Mouse (Mus musculus): ENCODE data around the gene Zfp334. TPM values are rescaled to one million over a fixed set of nuclear protein-coding genes. Genes with fewer than 3 reads are reported as not detected.

Gene Zfp334
- polyA plus RNA-seq, 1 experiment from 2014 or later, result 10.4 TPM

- Histone ChIP-seq H3K36me3 (peaks cover 12% of the 10 kb centered on the region), H3K27me3 (peaks cover 41% of the 10 kb centered on the region), H3K9ac (no peak overlapping the region), H3K9me3 (no peaks in the 10 kb centered on the region), H3K4me1 (peaks cover 16% of the 10 kb centered on the region), H3K27ac (no peak overlapping the region), H3K4me3 (no peak overlapping the region), H3K4me2 (replicated peaks) (no peak overlapping the region)
- WGBS, result 75% methylated on average over 3 of the region's 3 CpGs
- no peak for ATAC-seq (ENCODE audit: low FRiP score, low read depth)
Observed at GRCm38 (mm10) chr2:165370348-165370747, 17.7 kb downstream of the Zfp334 start.

DNA sequence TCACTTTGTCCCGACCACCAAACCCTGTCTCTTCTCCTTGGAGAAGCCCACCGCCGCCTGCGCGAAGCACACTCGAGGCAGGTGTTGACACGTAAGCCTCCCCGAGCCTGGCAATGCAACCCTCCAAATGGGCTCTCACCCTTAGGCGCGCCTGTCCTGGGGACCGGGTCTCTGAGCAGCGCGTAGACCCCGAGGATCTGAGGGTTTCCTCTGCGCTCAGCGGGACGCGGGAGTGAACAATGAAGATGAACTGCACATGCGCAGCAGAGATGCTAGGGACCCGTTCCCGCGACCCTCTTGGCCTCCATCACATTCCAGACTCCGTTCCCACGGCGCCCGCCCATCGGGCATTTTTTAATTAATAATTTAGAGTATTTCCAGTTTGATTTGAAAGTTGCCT lies 19.6 kb downstream of the Zfp334 start, which contains the start of gene Zfp663:
Gene Zfp663 (minus strand): TSS at position 234 of the 400 bp plus-strand sequence.
- no peak within 1 kb of the TSS; the same call in 1 of the 2 replicates for H3K9ac ChIP-seq
- H3K27me3 ChIP-seq, result peaks cover 57% of the 10 kb centered on the region
- WGBS, result 1% methylated on average over 27 of the region's 27 CpGs
- H3K27ac ChIP-seq, result no peak within 1 kb of the TSS
- no peaks in the 10 kb centered on the region for H3K9me3 ChIP-seq
- peak within 1 kb of the TSS; percentile 33 for H3K4me3 ChIP-seq
- H3K36me3 ChIP-seq, result no peaks in the 10 kb centered on the region
- H3K4me2 ChIP-seq (replicated peaks), result peak within 1 kb of the TSS; percentile 65
- no peak for ATAC-seq (ENCODE audit: low FRiP score, low read depth)
- peaks cover 16% of the 10 kb centered on the region for H3K4me1 ChIP-seq

DNA sequence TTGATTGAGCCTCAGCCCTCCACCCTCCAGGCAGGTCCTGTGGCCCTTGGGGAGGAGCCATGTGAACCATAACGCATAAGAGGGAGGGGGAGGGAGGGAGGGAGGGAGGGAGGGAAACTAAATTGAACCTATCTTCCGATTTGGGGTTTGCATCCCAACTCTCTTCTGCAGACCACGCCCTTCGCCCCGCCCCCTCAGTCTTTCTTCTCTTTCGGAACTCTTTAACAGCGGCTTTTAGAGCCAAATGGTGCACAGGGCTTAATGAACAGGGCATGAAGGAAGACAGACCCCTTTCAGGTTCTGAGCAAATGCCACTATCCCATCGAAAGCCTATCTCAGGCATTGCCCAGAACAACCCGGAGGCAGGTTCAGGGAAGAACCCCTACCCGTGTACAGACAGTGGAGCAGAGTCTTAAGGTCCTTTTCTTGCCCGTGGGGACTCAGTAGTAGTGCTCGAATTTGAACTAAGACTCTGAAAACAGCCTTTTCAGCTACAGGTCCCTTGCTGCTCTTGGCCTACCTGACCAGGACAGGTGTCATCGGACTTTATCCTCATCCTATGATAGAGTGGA lies 20.1 kb downstream of the Zfp334 start:
- ATAC-seq (ENCODE audit: low FRiP score, low read depth), result no peak
- peak overlapping the region; percentile 65 for H3K4me2 ChIP-seq (replicated peaks)
- H3K27ac ChIP-seq, result no peak overlapping the region
- no peaks in the 10 kb centered on the region for H3K9me3 ChIP-seq
- H3K9ac ChIP-seq, result no peak overlapping the region; the same call in 1 of the 2 replicates
- peaks cover 63% of the 10 kb centered on the region for H3K27me3 ChIP-seq
- WGBS, result 2% methylated on average over 13 of the region's 13 CpGs
- H3K4me1 ChIP-seq, result peaks cover 16% of the 10 kb centered on the region
- H3K4me3 ChIP-seq, result peak overlapping the region; percentile 33
- H3K36me3 ChIP-seq, result no peaks in the 10 kb centered on the region

- peak overlapping the region; percentile 37; the same call in 1 of the 2 replicates for H3K4me2 ChIP-seq (replicated peaks)
- WGBS, result 8% methylated on average over 5 of the region's 8 CpGs
- ATAC-seq (ENCODE audit: low FRiP score, low read depth), result no peak
- H3K4me3 ChIP-seq, result peak overlapping the region; percentile 17
- H3K4me1 ChIP-seq, result peaks cover 16% of the 10 kb centered on the region
- H3K9ac ChIP-seq, result no peak overlapping the region
- peaks cover 71% of the 10 kb centered on the region for H3K27me3 ChIP-seq
- no peaks in the 10 kb centered on the region for H3K9me3 ChIP-seq
- H3K27ac ChIP-seq, result no peak overlapping the region
- no peaks in the 10 kb centered on the region for H3K36me3 ChIP-seq
Observed at GRCm38 (mm10) chr2:165367047-165367520, 21.0 kb downstream of the Zfp334 start.

DNA sequence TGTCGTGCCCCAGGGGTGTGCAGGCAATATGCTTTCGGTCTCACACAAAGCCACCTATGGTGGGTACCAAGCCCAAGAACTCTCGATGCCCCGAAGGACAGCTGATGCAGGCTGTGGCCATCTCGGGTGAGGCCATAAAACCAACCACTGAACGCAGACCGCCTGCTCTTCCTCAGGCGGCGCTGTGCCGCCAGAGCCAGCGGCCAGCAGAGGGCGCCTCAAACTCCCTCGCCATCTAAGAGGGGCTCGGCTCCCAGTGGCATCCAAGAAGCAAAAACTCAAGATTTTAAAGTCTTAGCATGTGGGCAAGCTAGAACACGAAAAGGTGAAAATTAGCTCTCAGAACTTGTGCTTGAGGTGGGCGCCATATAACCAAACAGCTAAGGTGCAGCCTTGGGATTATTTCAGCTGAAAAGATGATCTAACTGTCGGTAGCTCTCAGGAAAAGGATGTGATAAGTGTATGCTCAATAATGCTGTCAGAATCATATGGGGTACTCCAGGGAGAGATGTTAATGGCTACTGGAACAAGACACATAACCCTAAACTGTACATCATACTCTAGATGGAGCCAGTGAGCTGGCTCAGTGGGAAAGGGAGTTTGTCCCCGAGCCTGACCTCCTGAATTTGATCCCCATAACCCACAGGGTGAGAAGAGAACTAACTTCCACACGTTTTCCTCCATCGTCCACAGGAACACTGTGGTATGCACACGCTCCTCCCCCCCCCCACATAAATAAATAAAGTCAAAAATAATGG lies 23.5 kb downstream of the Zfp334 start:
- Histone ChIP-seq H3K4me2 (replicated peaks) (peak overlapping the region; percentile 53), H3K4me3 (peak overlapping the region; percentile 17), H3K9ac (no peak overlapping the region), H3K27ac (no peak overlapping the region), H3K36me3 (no peaks in the 10 kb centered on the region), H3K4me1 (peaks cover 16% of the 10 kb centered on the region), H3K27me3 (peaks cover 76% of the 10 kb centered on the region), H3K9me3 (no peaks in the 10 kb centered on the region)
- 14% methylated on average over 21 of the region's 21 CpGs for WGBS
- ATAC-seq (ENCODE audit: low FRiP score, low read depth), result no peak

DNA sequence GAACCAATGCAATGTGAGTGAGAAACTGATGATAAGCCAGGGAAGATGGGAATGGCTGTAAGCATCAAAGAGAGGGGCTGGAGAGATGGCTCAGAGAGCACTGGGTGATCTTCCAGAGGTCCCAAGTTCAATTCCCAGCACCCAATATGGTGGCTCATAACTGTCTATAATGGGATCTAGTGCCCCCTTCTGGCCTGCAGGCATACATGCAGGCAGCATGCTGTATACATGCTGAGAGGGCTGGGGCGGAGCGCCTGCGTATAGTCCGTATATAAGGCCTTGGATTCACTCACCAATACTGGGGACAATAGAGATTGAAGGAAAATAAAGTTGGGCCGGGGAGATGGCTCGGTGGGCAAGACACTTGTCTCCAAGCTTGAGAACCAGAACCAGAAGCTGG lies 24.8 kb downstream of the Zfp334 start:
- Histone ChIP-seq H3K4me1 (peaks cover 12% of the 10 kb centered on the region), H3K4me3 (no peak overlapping the region), H3K27me3 (peaks cover 66% of the 10 kb centered on the region), H3K36me3 (no peaks in the 10 kb centered on the region), H3K27ac (no peak overlapping the region), H3K9ac (no peak overlapping the region), H3K4me2 (replicated peaks) (no peak overlapping the region), H3K9me3 (no peaks in the 10 kb centered on the region)
- no peak for ATAC-seq (ENCODE audit: low FRiP score, low read depth)
- WGBS, result 78% methylated on average over 6 of the region's 6 CpGs

DNA sequence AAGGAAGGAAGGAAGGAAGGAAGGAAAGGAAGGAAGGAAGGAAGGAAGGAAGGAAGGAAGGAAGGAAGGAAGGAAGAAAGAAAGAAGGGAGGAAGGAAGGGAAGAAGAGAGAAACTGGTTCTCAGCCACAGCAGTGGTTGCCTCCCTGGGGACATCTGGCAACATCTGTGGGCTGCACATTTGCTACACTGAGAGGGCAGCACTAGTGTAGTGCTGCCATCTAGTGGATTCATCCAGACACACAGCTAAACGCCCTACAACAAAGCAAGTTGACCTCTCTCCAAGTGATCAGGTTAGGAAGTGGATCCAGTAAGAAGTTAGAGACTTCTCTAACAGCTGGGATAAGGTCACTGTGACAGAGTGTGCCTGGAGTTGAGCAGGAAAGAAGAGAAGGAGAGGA lies 27.2 kb downstream of the Zfp334 start:
- Histone ChIP-seq H3K27me3 (peaks cover 44% of the 10 kb centered on the region), H3K4me2 (replicated peaks) (no peak overlapping the region), H3K4me1 (no peaks in the 10 kb centered on the region), H3K27ac (no peak overlapping the region), H3K9ac (no peak overlapping the region), H3K4me3 (no peak overlapping the region), H3K36me3 (no peaks in the 10 kb centered on the region), H3K9me3 (no peaks in the 10 kb centered on the region)
- peak; percentile 64; the same call in 1 of the 2 replicates for ATAC-seq (ENCODE audit: low FRiP score, low read depth)
- WGBS, result 0% methylated on average over 1 of the region's 1 CpGs

- Histone ChIP-seq H3K9ac (no peak overlapping the region), H3K27ac (no peak overlapping the region), H3K4me1 (0 out of 2 replicates have a peak, but pooled peaks cover 3% of the 10 kb centered on the region), H3K4me3 (no peak overlapping the region), H3K27me3 (0 out of 2 replicates have a peak, but pooled peaks cover 4% of the 10 kb centered on the region), H3K9me3 (peaks cover 23% of the 10 kb centered on the region), H3K36me3 (no peaks in the 10 kb centered on the region), H3K4me2 (replicated peaks) (no peak overlapping the region)
- ATAC-seq (ENCODE audit: low FRiP score, low read depth), result no peak
- 91% methylated on average over 20 of the region's 20 CpGs for WGBS
Observed at GRCm38 (mm10) chr2:165351828-165352513, 36.1 kb downstream of the Zfp334 start.

GRCm38 (mm10) chr2:165349466-165349865 lies 38.6 kb downstream of the Zfp334 start:
- WGBS, result 26% methylated on average over 8 of the region's 8 CpGs
- no peak for ATAC-seq (ENCODE audit: low FRiP score, low read depth)

GRCm38 (mm10) chr2:165346180-165346579 lies 41.9 kb downstream of the Zfp334 start:
- ATAC-seq (ENCODE audit: low FRiP score, low read depth), result no peak
- Histone ChIP-seq H3K27ac (no peak overlapping the region), H3K4me3 (no peak overlapping the region), H3K4me2 (replicated peaks) (no peak overlapping the region), H3K27me3 (0 out of 2 replicates have a peak, but pooled peaks cover 4% of the 10 kb centered on the region), H3K4me1 (0 out of 2 replicates have a peak, but pooled peaks cover 3% of the 10 kb centered on the region), H3K9ac (no peak overlapping the region), H3K36me3 (no peaks in the 10 kb centered on the region), H3K9me3 (no peaks in the 10 kb centered on the region)
- 91% methylated on average over 5 of the region's 5 CpGs for WGBS

More at GRCm38 (mm10) chr2:165349466-165349865, 38.6 kb downstream of the Zfp334 start:
- no peak overlapping the region for H3K27ac ChIP-seq
- H3K4me1 ChIP-seq, result 0 out of 2 replicates have a peak, but pooled peaks cover 3% of the 10 kb centered on the region
- H3K9ac ChIP-seq, result no peak overlapping the region
- H3K27me3 ChIP-seq, result 0 out of 2 replicates have a peak, but pooled peaks cover 4% of the 10 kb centered on the region
- no peaks in the 10 kb centered on the region for H3K36me3 ChIP-seq
- H3K4me2 ChIP-seq (replicated peaks), result no peak overlapping the region
- peaks cover 23% of the 10 kb centered on the region for H3K9me3 ChIP-seq
- H3K4me3 ChIP-seq, result no peak overlapping the region

GRCm38 (mm10) chr2:165337191-165337590 lies 50.9 kb downstream of the Zfp334 start:
- 19% methylated on average over 3 of the region's 3 CpGs for WGBS
- Histone ChIP-seq H3K4me2 (replicated peaks) (no peak overlapping the region), H3K27ac (no peak overlapping the region), H3K9me3 (no peaks in the 10 kb centered on the region), H3K27me3 (peaks cover 5% of the 10 kb centered on the region; the same call in 1 of the 2 replicates), H3K36me3 (no peaks in the 10 kb centered on the region), H3K9ac (no peak overlapping the region), H3K4me3 (no peak overlapping the region), H3K4me1 (0 out of 2 replicates have a peak, but pooled peaks cover 3% of the 10 kb centered on the region)
- no peak for ATAC-seq (ENCODE audit: low FRiP score, low read depth)

Data from limb, embryonic 13.5 days (tissue).